ENCODE assay signal across 9 mouse cellular contexts in the genomic region with DNA sequence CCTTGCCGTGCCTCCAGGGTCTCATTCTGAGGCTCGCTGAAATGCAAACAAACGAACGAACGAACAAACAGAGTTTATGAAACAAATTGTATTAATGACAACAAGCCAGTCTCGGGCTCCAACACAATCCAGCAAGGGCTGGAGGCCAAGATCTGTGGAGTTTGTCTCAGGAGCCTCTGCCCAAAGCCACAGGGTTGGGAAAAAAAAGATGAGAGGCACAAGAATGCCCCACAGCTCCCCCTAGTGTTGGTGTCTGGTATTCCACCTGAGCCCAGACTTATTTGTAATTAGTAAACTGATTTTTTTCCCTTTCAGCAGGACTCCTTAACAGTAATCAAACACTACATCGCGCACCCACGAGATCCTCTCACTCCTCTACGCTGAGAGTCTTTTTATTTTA. TPM values are rescaled to one million over a fixed set of nuclear protein-coding genes. Genes with fewer than 3 reads are reported as not detected.
A peak's percentile ranks its signal among the peaks of the same experiment; 100 is the strongest.
DNase-seq lines count a peak whose midpoint lies in the region; ATAC-seq and TF ChIP-seq lines count a peak whose summit lies in the region.
"Had no signal": no experiment of that assay in that cellular context is flagged by ENCODE, and none has a peak within 500 bp of the region (broad histone marks: within the 10 kb centered on the region; RNA-seq: fewer than 3 reads in every experiment).

No protein-coding gene starts in this region.

- no peak overlapping the region for H3K4me2 ChIP-seq in hindbrain, embryonic 14.5 days (replicated peaks)
- no peak overlapping the region for H3K4me2 ChIP-seq in hindbrain, embryonic 13.5 days
- H3K4me2 ChIP-seq in heart, postnatal 0 days (ENCODE audit: low read depth, low read length): no peak overlapping the region
- H3K4me2 ChIP-seq: embryonic facial prominence, embryonic 15.5 days had no signal

- no peaks in the 10 kb centered on the region for H3K36me3 ChIP-seq in hindbrain, embryonic 14.5 days (replicated peaks; ENCODE audit: control insufficient read depth, insufficient read depth)
- no peaks in the 10 kb centered on the region for H3K36me3 ChIP-seq in hindbrain, embryonic 13.5 days
- H3K36me3 ChIP-seq in heart, postnatal 0 days (replicated peaks; ENCODE audit: control insufficient read depth, insufficient read depth, low read length): no peaks in the 10 kb centered on the region
- H3K36me3 ChIP-seq: embryonic facial prominence, embryonic 15.5 days had no signal

- no peaks in the 10 kb centered on the region for H3K4me1 ChIP-seq in hindbrain, embryonic 14.5 days (replicated peaks; ENCODE audit: control insufficient read depth, insufficient read depth, low read length)
- H3K4me1 ChIP-seq in hindbrain, embryonic 13.5 days (replicated peaks): peaks cover 9% of the 10 kb centered on the region; the same call in 1 of the 2 replicates
- H3K4me1 ChIP-seq in heart, postnatal 0 days (ENCODE audit: control insufficient read depth, insufficient read depth): no peaks in the 10 kb centered on the region
- H3K4me1 ChIP-seq: embryonic facial prominence, embryonic 15.5 days had no signal

- no peak overlapping the region for H3K27ac ChIP-seq in hindbrain, embryonic 14.5 days
- H3K27ac ChIP-seq in hindbrain, embryonic 13.5 days: no peak overlapping the region
- no peak overlapping the region for H3K27ac ChIP-seq in heart, postnatal 0 days (ENCODE audit: low read depth)
- H3K27ac ChIP-seq: embryonic facial prominence, embryonic 15.5 days had no signal

- no peak overlapping the region for H3K9ac ChIP-seq in hindbrain, embryonic 14.5 days
- no peak overlapping the region for H3K9ac ChIP-seq in hindbrain, embryonic 13.5 days
- no peak overlapping the region for H3K9ac ChIP-seq in heart, postnatal 0 days (replicated peaks; ENCODE audit: low read depth, low read length)
- H3K9ac ChIP-seq: embryonic facial prominence, embryonic 15.5 days had no signal

- H3K4me3 ChIP-seq in hindbrain, embryonic 14.5 days (replicated peaks; ENCODE audit: low read length): no peak overlapping the region
- H3K4me3 ChIP-seq in hindbrain, embryonic 13.5 days: no peak overlapping the region
- H3K4me3 ChIP-seq in heart, postnatal 0 days (ENCODE audit: low read depth, low read length): no peak overlapping the region
- H3K4me3 ChIP-seq: embryonic facial prominence, embryonic 15.5 days had no signal

- no peaks in the 10 kb centered on the region for H3K27me3 ChIP-seq in hindbrain, embryonic 14.5 days (ENCODE audit: control insufficient read depth, insufficient read depth, low read length)
- no peaks in the 10 kb centered on the region for H3K27me3 ChIP-seq in hindbrain, embryonic 13.5 days
- no peaks in the 10 kb centered on the region for H3K27me3 ChIP-seq in heart, postnatal 0 days (ENCODE audit: control insufficient read depth, insufficient read depth, low read length)
- H3K27me3 ChIP-seq: embryonic facial prominence, embryonic 15.5 days had no signal

- no peaks in the 10 kb centered on the region for H3K9me3 ChIP-seq in hindbrain, embryonic 14.5 days (ENCODE audit: control insufficient read depth, low read length)
- H3K9me3 ChIP-seq in hindbrain, embryonic 13.5 days: no peaks in the 10 kb centered on the region
- H3K9me3 ChIP-seq in heart, postnatal 0 days (replicated peaks; ENCODE audit: control insufficient read depth, low read length): no peaks in the 10 kb centered on the region
- H3K9me3 ChIP-seq: embryonic facial prominence, embryonic 15.5 days had no signal

- peak; percentile 63 for TF ChIP-seq CTCF in heart, postnatal 0 days (IDR thresholded peaks at IDR 0.05; ENCODE audit: low read depth)

- TF ChIP-seq EP300 in heart, postnatal 0 days (IDR thresholded peaks at IDR 0.05; ENCODE audit: low read depth): no peak

- ATAC-seq in hindbrain, embryonic 14.5 days (ENCODE audit: low FRiP score): no peak
- no peak for ATAC-seq in hindbrain, embryonic 13.5 days (ENCODE audit: low FRiP score)
- ATAC-seq in heart, postnatal 0 days (ENCODE audit: insufficient read depth, low read depth): no peak
- 0 out of 2 replicates have a peak, but pooled peaks have one; percentile 47 for ATAC-seq in monocyte, adult 5-6 weeks (replicated peaks; ENCODE audit: insufficient number of reproducible peaks, low FRiP score, low TSS enrichment, poor library complexity, severe bottlenecking)

- peak; percentile 76 for DNase-seq in hindbrain, embryonic 14.5 days (ENCODE audit: low spot score)
- DNase-seq in MN1 (ENCODE audit: low spot score): peak; percentile 80
- DNase-seq in cerebellum, postnatal 14 days: peak; percentile 72 to 86
- DNase-seq in heart, postnatal 0 days (ENCODE audit: low spot score): peak; percentile 47
- peak; percentile 33 to 52 for DNase-seq in layer of hippocampus, postnatal 36 days
- peak; percentile 84 for DNase-seq in testis, postnatal 10 days (ENCODE audit: low spot score)

- 45% methylated on average over 10 of the region's 10 CpGs for WGBS in hindbrain, embryonic 14.5 days
- WGBS in hindbrain, embryonic 13.5 days: 49% methylated on average over 10 of the region's 10 CpGs
- WGBS in heart, postnatal 0 days: 39% methylated on average over 10 of the region's 10 CpGs

RNA-seq across cellular contexts. Expression of gene Cysltr2, which starts 48.6 kb away (rescaled TPM):
- not detected in 2 replicates for polyA plus RNA-seq in hindbrain, embryonic 14.5 days (2014; fragmentation: Nextera tagmentation; extraction: Ambion mirVana)
- polyA plus RNA-seq in hindbrain, embryonic 13.5 days (2015; fragmentation: Nextera tagmentation; extraction: Ambion mirVana): 0.34 TPM in 1 of 2 replicates, not detected in the other
- total RNA-seq in heart, postnatal 0 days (2014; rRNA removed; ENCODE audit: low replicate concordance): not detected in 2 replicates
- not detected in 2 replicates for polyA plus RNA-seq in heart, postnatal 0 days (2015; fragmentation: Nextera tagmentation; extraction: Ambion mirVana)
- 1 to 10 TPM; 1.3 TPM for total RNA-seq in layer of hippocampus, postnatal 36 days (2021)
- total RNA-seq in monocyte, adult 5-6 weeks (2017): 20.0 to 54.5 TPM (median 29.4 TPM) in 3 replicates
- polyA plus RNA-seq: embryonic facial prominence, embryonic 15.5 days had no signal
